Mouse (Mus musculus) E14TG2a.4 (cell line): ENCODE measurements at regions not wholly inside any gene's neighbourhood (a gene's known extent, or its start where the extent isn't known, plus 50 kb on each side); places are given as distances from the start of the nearest gene placed in this dataset.

Experiments
- H3K27me3 ChIP-seq: 2 replicates; pipeline ENCODE4 v1.6.1; 2014; ENCODE audit warnings: low read length, control low read depth; ENCODE audit not compliant: insufficient read depth
- H3K36me3 ChIP-seq: 2 replicates; pipeline ENCODE4 v1.6.1; 2014; ENCODE audit warnings: low read length, control low read depth; ENCODE audit not compliant: insufficient read depth
- H3K4me1 ChIP-seq: replicated peaks from 2 replicates; pipeline ENCODE4 v1.6.1; 2014; ENCODE audit warnings: low read depth, low read length, control low read depth
- H3K4me3 ChIP-seq: replicated peaks from 2 replicates; pipeline ENCODE4 v1.5.1; 2014; ENCODE audit warnings: mild to moderate bottlenecking, low read length
- H3K9me3 ChIP-seq: 2 replicates; pipeline ENCODE4 v1.6.1; 2014; ENCODE audit warnings: low read length, control low read depth
- CTCF ChIP-seq: conservative IDR thresholded peaks from 2 replicates; pipeline ENCODE4 v1.5.1; 2014; ENCODE audit warnings: low read length
- NANOG ChIP-seq: IDR thresholded peaks from 2 replicates; pipeline ENCODE4 v1.6.1; 2014; ENCODE audit warnings: borderline replicate concordance, low read length, mixed read lengths
- POU5F1 ChIP-seq: IDR thresholded peaks from 2 replicates; pipeline ENCODE4 v1.6.1; 2014; ENCODE audit warnings: low read length, borderline replicate concordance

DNA sequence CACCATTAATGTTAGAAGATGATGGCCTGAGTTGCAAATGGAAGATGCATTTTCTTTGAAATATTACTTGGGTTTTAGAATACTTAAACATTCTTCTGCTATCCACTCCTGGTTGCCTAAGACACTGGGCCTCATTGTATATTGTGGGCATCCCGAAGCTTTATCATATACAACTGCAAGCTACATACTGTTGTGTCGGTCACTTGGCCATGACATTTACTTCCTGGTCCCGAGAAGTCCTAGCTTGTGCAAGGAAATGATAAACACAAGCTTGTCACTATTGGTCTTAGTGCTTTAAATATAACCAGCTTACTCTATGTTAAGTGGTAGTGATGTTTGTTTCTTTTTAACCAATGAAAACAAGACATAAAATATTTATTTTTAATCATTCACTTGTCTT, 122.4 kb upstream of the Rasa1 start:
- TF ChIP-seq NANOG, result no peak
- TF ChIP-seq CTCF, result no peak
- TF ChIP-seq POU5F1, result no peak
- H3K36me3 ChIP-seq, result no peaks in the 10 kb centered on the region
- H3K4me3 ChIP-seq, result no peak overlapping the region
- no peaks in the 10 kb centered on the region for H3K4me1 ChIP-seq
- peaks cover 26% of the 10 kb centered on the region for H3K9me3 ChIP-seq
- H3K27me3 ChIP-seq, result no peaks in the 10 kb centered on the region

DNA sequence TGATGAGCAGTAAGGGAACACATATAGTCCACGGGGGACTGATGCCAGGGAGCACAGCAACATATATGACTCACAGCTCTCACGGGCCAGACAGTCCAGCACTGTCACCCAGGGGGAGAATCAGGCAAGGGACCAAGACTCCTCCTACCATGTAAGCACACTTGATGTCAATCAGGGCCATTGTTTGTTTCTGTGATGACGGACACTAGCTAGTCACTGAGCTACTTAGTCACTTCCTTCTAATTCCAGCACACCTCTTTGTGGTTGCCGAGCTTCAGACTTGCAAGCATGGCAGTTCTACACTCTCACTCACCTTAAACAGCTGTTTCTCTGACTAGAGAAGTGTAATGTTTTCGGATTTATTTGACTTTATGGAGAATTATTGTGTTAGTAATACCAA, 109.9 kb upstream of the Rasa1 start:
- Histone ChIP-seq H3K4me3 (no peak overlapping the region), H3K9me3 (peaks cover 23% of the 10 kb centered on the region), H3K36me3 (0 out of 2 replicates have a peak, but pooled peaks cover 7% of the 10 kb centered on the region), H3K27me3 (no peaks in the 10 kb centered on the region), H3K4me1 (no peaks in the 10 kb centered on the region)
- TF ChIP-seq POU5F1 (no peak), CTCF (no peak), NANOG (no peak)

DNA sequence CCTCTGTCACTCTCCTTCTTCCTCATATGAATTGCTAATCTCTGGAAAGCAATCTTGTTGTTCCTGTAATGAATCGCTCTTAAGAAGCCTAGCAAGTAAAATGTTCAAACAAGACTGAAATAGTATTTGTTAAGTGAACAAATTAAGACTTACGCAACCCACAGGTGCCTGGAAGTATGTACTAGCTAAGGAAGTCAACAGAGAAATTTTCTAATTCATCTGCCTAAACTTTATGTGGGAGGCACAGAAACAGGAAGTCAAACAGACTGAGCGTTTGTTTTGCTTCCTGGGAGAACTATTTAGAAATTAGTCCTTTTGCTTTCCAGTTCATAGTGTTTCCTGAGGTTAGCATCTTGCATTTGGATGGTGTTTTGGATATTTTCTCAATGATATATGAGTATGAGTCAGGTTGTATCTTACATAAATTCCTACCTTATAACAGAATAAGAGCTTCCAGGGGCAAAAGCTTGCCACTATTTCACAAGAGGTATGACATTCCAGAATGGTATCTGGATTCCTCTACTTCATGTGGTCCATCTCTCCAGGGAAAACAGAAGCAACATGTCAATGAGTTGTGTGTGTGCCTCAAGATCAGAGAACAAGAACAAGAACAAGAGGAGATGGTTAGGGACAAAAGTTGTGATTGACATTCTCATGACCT, 87.5 kb upstream of the Rasa1 start:
- H3K27me3 ChIP-seq, result no peaks in the 10 kb centered on the region
- no peaks in the 10 kb centered on the region for H3K36me3 ChIP-seq
- no peaks in the 10 kb centered on the region for H3K9me3 ChIP-seq
- no peaks in the 10 kb centered on the region for H3K4me1 ChIP-seq
- H3K4me3 ChIP-seq, result no peak overlapping the region
- TF ChIP-seq POU5F1 (no peak), CTCF (no peak), NANOG (no peak)

GRCm38 (mm10) chr13:85359621-85360020, 70.7 kb upstream of the Rasa1 start:
- TF ChIP-seq NANOG, result no peak
- Histone ChIP-seq H3K9me3 (no peaks in the 10 kb centered on the region), H3K27me3 (no peaks in the 10 kb centered on the region), H3K4me3 (no peak overlapping the region), H3K36me3 (no peaks in the 10 kb centered on the region), H3K4me1 (no peaks in the 10 kb centered on the region)

DNA sequence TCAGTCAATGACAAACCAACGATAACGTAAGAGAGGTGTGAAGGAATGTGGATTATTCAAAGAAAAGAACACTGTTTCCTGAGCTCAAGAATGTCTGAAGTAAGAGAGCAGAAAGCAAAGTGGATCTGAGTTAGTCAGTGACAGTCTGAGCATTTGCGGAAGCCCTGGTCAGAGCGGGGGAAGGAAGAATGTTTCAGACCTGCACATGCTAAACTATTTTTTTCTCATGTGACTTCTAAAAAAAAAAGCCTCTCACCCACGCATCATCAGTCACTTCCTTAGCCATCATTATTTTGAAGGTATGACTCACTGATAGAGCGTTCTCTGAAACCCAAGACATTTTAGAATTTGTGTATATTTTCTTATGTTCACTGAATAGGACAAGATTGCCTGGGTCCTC, 70.2 kb upstream of the Rasa1 start:
- no peak overlapping the region for H3K4me3 ChIP-seq
- no peaks in the 10 kb centered on the region for H3K27me3 ChIP-seq
- TF ChIP-seq NANOG, result no peak
- TF ChIP-seq CTCF, result no peak
- TF ChIP-seq POU5F1, result no peak
- H3K9me3 ChIP-seq, result no peaks in the 10 kb centered on the region
- no peaks in the 10 kb centered on the region for H3K4me1 ChIP-seq
- H3K36me3 ChIP-seq, result no peaks in the 10 kb centered on the region

- Histone ChIP-seq H3K27me3 (no peaks in the 10 kb centered on the region), H3K36me3 (no peaks in the 10 kb centered on the region), H3K9me3 (no peaks in the 10 kb centered on the region), H3K4me3 (no peak overlapping the region), H3K4me1 (no peaks in the 10 kb centered on the region)
- TF ChIP-seq NANOG, result no peak
- no peak for TF ChIP-seq POU5F1
- no peak for TF ChIP-seq CTCF
Measured at GRCm38 (mm10) chr13:85352061-85352460, 63.1 kb upstream of the Rasa1 start.
